Mouse (Mus musculus): ENCODE data around the gene Gm10300. TPM values are rescaled to one million over a fixed set of nuclear protein-coding genes. Genes with fewer than 3 reads are reported as not detected.
A peak's percentile ranks its signal among the peaks of the same experiment; 100 is the strongest.

The Gm10300 gene
- polyA plus RNA-seq, 1 experiment from 2014 or later, result not detected

DNA sequence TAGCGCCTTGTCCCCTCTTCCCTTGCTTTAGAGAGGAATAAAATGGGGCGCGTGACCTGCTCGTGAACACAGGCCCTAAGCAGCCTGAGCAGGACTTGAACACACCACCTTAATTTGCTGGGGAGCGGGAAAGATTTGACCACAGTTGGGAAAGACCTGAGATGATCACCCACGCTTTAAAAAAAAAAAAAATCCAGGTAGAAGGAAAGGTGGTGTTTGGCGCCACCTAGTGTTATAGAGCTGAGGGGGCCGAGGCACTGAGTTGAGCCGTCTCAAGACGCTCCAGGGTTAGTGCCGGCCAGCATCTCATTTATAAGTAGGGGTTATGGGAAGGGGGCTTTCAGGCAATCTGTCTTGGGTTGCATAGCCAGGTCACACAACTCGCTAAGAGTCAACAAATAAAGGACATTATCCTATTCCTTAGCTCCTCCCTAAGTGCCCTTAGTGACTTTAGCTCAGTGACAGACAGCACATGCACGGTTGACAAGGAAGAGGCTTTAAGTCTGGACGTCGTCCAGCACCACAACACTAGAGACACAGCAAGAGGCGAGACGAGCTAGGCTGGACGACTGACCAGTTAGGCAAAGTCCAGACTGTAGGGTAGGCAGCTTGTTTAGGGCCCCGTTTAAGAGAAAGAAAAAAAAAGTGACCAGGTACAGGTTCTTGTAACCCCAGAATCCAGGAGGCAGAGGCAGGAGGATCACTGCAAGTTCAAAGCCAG, 5.2 kb downstream of the Gm10300 start:
- peak; percentile 78 for DNase-seq (ENCODE audit: low spot score)
- no peaks in the 10 kb centered on the region for H3K9me3 ChIP-seq (ENCODE audit: control insufficient read depth, low read length)
- no peak overlapping the region for H3K27ac ChIP-seq (replicated peaks)
- no peaks in the 10 kb centered on the region for H3K36me3 ChIP-seq (ENCODE audit: control insufficient read depth, insufficient read depth, low read length)
- no peak overlapping the region for H3K9ac ChIP-seq (ENCODE audit: low read length)
- H3K4me2 ChIP-seq (replicated peaks; ENCODE audit: low read depth), result no peak overlapping the region
- TF ChIP-seq CTCF (IDR thresholded peaks at IDR 0.05; ENCODE audit: low read depth) (peak; percentile 92), EP300 (optimal IDR thresholded peaks at IDR 0.05) (no peak)
- WGBS, result 11% methylated on average over 19 of the region's 19 CpGs
- no peaks in the 10 kb centered on the region for H3K4me1 ChIP-seq (replicated peaks; ENCODE audit: control insufficient read depth, insufficient read depth)
- H3K4me3 ChIP-seq (ENCODE audit: low read depth, low read length), result no peak overlapping the region
- no peak for ATAC-seq (ENCODE audit: low FRiP score, low TSS enrichment)
- no peaks in the 10 kb centered on the region for H3K27me3 ChIP-seq (ENCODE audit: control insufficient read depth, insufficient read depth, low read length)

DNA sequence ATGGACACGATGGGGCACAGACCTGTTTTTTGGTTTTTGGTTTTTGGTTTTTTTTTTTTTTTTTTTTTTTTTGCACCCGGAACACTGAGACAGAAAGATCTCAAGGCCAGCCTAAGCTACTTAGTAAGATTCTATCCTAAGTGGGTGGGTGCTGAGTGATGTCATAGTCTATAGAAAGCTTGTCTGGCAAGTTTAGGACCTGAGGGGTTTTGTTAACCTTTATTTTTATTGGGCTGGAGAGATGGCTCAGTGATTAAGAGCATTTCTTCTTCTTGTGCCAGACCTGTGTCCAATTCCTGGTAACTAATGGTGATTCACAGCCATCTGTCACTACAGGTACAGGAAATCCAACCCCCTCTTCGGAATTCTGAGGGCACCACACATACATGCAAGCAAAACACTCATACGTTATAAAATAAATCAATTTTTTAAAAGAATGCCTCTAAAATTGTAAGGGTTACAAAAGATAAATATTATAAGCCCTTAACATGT, 6.0 kb downstream of the Gm10300 start:
- no peaks in the 10 kb centered on the region for H3K9me3 ChIP-seq (ENCODE audit: control insufficient read depth, low read length)
- no peaks in the 10 kb centered on the region for H3K4me1 ChIP-seq (replicated peaks; ENCODE audit: control insufficient read depth, insufficient read depth)
- no peak overlapping the region for H3K4me3 ChIP-seq (ENCODE audit: low read depth, low read length)
- no peak for ATAC-seq (ENCODE audit: low FRiP score, low TSS enrichment)
- 53% methylated on average over 4 of the region's 4 CpGs for WGBS
- no peaks in the 10 kb centered on the region for H3K36me3 ChIP-seq (ENCODE audit: control insufficient read depth, insufficient read depth, low read length)
- H3K27me3 ChIP-seq (ENCODE audit: control insufficient read depth, insufficient read depth, low read length), result no peaks in the 10 kb centered on the region
- DNase-seq (ENCODE audit: low spot score), result no peak
- no peak overlapping the region for H3K27ac ChIP-seq (replicated peaks)
- no peak overlapping the region for H3K9ac ChIP-seq (ENCODE audit: low read length)
- H3K4me2 ChIP-seq (replicated peaks; ENCODE audit: low read depth), result no peak overlapping the region
- TF ChIP-seq CTCF (IDR thresholded peaks at IDR 0.05; ENCODE audit: low read depth) (no peak), EP300 (optimal IDR thresholded peaks at IDR 0.05) (no peak)

DNA sequence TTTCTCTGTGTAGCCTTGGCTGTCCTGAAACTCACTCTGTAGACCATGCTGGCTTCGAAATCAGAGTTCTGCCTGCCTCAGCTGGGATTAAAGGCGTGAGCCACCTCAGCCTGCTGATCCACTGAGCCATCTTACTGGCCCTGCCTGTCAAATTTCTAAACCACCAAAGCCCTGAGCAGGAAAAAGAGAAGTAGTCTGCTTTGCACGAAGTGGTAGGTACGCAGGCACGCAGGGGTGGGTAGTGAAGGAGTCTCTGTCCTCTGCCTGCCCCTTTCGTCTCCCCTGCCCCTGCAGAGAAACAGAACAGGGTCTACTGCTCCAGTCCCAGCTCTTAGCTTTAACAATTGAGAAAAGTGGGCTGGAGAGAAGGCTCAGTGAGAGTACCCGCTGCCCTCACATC, 10.6 kb downstream of the Gm10300 start:
- no peak overlapping the region for H3K27ac ChIP-seq (replicated peaks)
- DNase-seq (ENCODE audit: low spot score) (no peak), ATAC-seq (ENCODE audit: low FRiP score, low TSS enrichment) (no peak)
- no peaks in the 10 kb centered on the region for H3K27me3 ChIP-seq (ENCODE audit: control insufficient read depth, insufficient read depth, low read length)
- H3K4me2 ChIP-seq (replicated peaks; ENCODE audit: low read depth), result no peak overlapping the region
- H3K4me1 ChIP-seq (replicated peaks; ENCODE audit: control insufficient read depth, insufficient read depth), result no peaks in the 10 kb centered on the region
- H3K9me3 ChIP-seq (ENCODE audit: control insufficient read depth, low read length), result no peaks in the 10 kb centered on the region
- WGBS, result 83% methylated on average over 7 of the region's 7 CpGs
- no peak overlapping the region for H3K4me3 ChIP-seq (ENCODE audit: low read depth, low read length)
- no peaks in the 10 kb centered on the region for H3K36me3 ChIP-seq (ENCODE audit: control insufficient read depth, insufficient read depth, low read length)
- no peak for TF ChIP-seq EP300 (optimal IDR thresholded peaks at IDR 0.05)
- TF ChIP-seq CTCF (IDR thresholded peaks at IDR 0.05; ENCODE audit: low read depth), result no peak
- H3K9ac ChIP-seq (ENCODE audit: low read length), result no peak overlapping the region

DNA sequence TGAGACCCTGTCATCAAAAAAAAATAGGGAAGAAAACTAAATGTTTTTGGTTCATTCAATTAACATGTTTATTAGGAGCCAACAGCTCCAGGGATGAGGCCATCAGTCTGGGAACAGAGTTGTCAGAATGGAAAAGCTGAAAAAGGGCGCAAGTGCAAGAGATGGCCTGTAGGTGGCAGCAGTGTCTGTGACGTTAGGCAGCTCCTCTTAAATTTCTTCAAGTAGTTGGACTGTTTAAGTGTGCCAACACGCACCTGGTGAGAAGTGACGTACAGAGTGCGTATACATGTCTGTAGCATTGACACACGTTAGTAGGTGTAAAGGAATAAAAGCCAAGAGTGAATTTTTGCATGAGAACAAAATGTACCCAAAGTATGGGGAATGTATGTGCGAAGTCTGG, 14.4 kb downstream of the Gm10300 start:
- DNase-seq (ENCODE audit: low spot score), result peak; percentile 76
- 13% methylated on average over 7 of the region's 7 CpGs for WGBS
- Histone ChIP-seq H3K4me2 (replicated peaks; ENCODE audit: low read depth) (no peak overlapping the region), H3K36me3 (ENCODE audit: control insufficient read depth, insufficient read depth, low read length) (no peaks in the 10 kb centered on the region), H3K9me3 (ENCODE audit: control insufficient read depth, low read length) (no peaks in the 10 kb centered on the region), H3K4me1 (replicated peaks; ENCODE audit: control insufficient read depth, insufficient read depth) (no peaks in the 10 kb centered on the region), H3K27ac (replicated peaks) (no peak overlapping the region), H3K9ac (ENCODE audit: low read length) (no peak overlapping the region), H3K4me3 (ENCODE audit: low read depth, low read length) (no peak overlapping the region), H3K27me3 (ENCODE audit: control insufficient read depth, insufficient read depth, low read length) (no peaks in the 10 kb centered on the region)
- peak; percentile 70; the same call in 1 of the 2 replicates for ATAC-seq (ENCODE audit: low FRiP score, low TSS enrichment)
- TF ChIP-seq EP300 (optimal IDR thresholded peaks at IDR 0.05) (no peak), CTCF (IDR thresholded peaks at IDR 0.05; ENCODE audit: low read depth) (peak; percentile 97)

DNA sequence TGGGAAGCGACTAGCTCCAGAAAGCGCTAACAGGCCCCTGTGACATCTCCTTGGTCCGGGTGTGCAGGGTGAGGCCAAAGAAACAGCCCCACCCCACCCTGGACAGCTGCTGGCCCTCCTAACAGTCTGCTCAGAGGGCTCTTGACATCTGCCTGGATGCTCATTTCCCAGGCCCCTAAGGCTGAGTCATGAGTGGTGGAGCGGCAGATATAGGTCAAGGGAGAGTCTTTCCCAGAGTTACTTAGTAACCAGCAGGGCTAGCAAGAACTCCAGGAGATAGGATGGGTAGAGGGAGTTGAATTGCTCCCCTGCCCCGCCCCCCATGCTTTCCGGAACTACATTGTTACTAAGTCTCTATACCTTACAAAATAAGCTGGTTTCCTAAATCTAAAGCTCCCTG, 18.6 kb downstream of the Gm10300 start:
- no peak for ATAC-seq (ENCODE audit: low FRiP score, low TSS enrichment)
- Histone ChIP-seq H3K9ac (ENCODE audit: low read length) (no peak overlapping the region), H3K9me3 (ENCODE audit: control insufficient read depth, low read length) (no peaks in the 10 kb centered on the region), H3K27ac (replicated peaks) (no peak overlapping the region), H3K4me3 (ENCODE audit: low read depth, low read length) (no peak overlapping the region), H3K4me2 (replicated peaks; ENCODE audit: low read depth) (no peak overlapping the region), H3K36me3 (ENCODE audit: control insufficient read depth, insufficient read depth, low read length) (no peaks in the 10 kb centered on the region), H3K27me3 (ENCODE audit: control insufficient read depth, insufficient read depth, low read length) (no peaks in the 10 kb centered on the region), H3K4me1 (replicated peaks; ENCODE audit: control insufficient read depth, insufficient read depth) (no peaks in the 10 kb centered on the region)
- DNase-seq (ENCODE audit: low spot score), result no peak
- TF ChIP-seq CTCF (IDR thresholded peaks at IDR 0.05; ENCODE audit: low read depth), result no peak
- 67% methylated on average over 6 of the region's 6 CpGs for WGBS

DNA sequence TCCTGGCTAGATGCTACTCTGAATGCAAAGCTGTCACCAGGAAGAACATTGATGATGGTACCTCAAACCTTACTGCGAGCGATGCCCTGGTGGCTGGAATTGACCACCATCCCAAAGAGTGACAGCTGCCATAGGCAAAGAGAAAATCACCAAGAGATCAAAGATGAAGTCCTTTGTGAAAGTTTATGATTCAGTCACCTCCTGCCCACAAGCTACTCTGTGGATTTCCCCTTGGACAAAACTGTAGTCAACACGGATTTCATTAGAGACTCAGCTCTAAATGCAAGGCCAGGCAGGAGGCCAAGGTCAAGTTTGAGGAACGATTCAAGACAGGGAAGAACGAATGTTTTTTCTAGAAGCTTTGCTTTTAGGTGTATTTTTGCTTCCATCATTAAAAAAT, 19.4 kb downstream of the Gm10300 start:
- Histone ChIP-seq H3K4me1 (replicated peaks; ENCODE audit: control insufficient read depth, insufficient read depth) (no peaks in the 10 kb centered on the region), H3K4me2 (replicated peaks; ENCODE audit: low read depth) (no peak overlapping the region), H3K9ac (ENCODE audit: low read length) (no peak overlapping the region), H3K4me3 (ENCODE audit: low read depth, low read length) (no peak overlapping the region), H3K27me3 (ENCODE audit: control insufficient read depth, insufficient read depth, low read length) (no peaks in the 10 kb centered on the region), H3K9me3 (ENCODE audit: control insufficient read depth, low read length) (no peaks in the 10 kb centered on the region), H3K27ac (replicated peaks) (no peak overlapping the region), H3K36me3 (ENCODE audit: control insufficient read depth, insufficient read depth, low read length) (no peaks in the 10 kb centered on the region)
- DNase-seq (ENCODE audit: low spot score) (no peak), ATAC-seq (ENCODE audit: low FRiP score, low TSS enrichment) (no peak)
- TF ChIP-seq EP300 (optimal IDR thresholded peaks at IDR 0.05) (no peak), CTCF (IDR thresholded peaks at IDR 0.05; ENCODE audit: low read depth) (no peak)
- WGBS, result 69% methylated on average over 5 of the region's 5 CpGs

Measured in stomach, postnatal 0 days (tissue).